In genomic region chr5:115866296-115866695, GRCm38 (mm10) we compare ENCODE assay signal across 12 mouse cellular contexts. TPM values are rescaled to one million over a fixed set of nuclear protein-coding genes. Genes with fewer than 3 reads are reported as not detected.
DNase-seq lines count a peak whose midpoint lies in the region; ATAC-seq and TF ChIP-seq lines count a peak whose summit lies in the region.
"Had no signal": no experiment of that assay in that cellular context is flagged by ENCODE, and none has a peak within 500 bp of the region (broad histone marks: within the 10 kb centered on the region; RNA-seq: fewer than 3 reads in every experiment).

No protein-coding gene starts in this region.

- no peaks in the 10 kb centered on the region for H3K9me3 ChIP-seq in lung, embryonic 15.5 days

- H3K9ac ChIP-seq in heart, adult 2 months (ENCODE audit: low read depth, low read length): no peak overlapping the region
- H3K9ac ChIP-seq in lung, embryonic 15.5 days: no peak overlapping the region

- peak overlapping the region; percentile 52 for H3K27ac ChIP-seq in heart, adult 2 months
- H3K27ac ChIP-seq in lung, embryonic 15.5 days: peak overlapping the region; percentile 15; the same call in 1 of the 2 replicates
- H3K27ac ChIP-seq: layer of hippocampus, adult 2 months had no signal

- H3K27me3 ChIP-seq in heart, adult 2 months (ENCODE audit: control insufficient read depth, insufficient read depth, low read length): no peaks in the 10 kb centered on the region
- H3K27me3 ChIP-seq in lung, embryonic 15.5 days: no peaks in the 10 kb centered on the region

- H3K4me1 ChIP-seq in heart, adult 2 months (ENCODE audit: control insufficient read depth, insufficient read depth, low read length): peaks cover 6% of the 10 kb centered on the region
- no peaks in the 10 kb centered on the region for H3K4me1 ChIP-seq in lung, embryonic 15.5 days

- DNase-seq in heart, adult 11 months: peak; percentile 95
- DNase-seq in heart, postnatal 25 days (ENCODE audit: low spot score): no peak
- DNase-seq in heart, adult 2 months: peak in 1 of 2 experiments; percentile 35
- peak; percentile 22 to 39 for DNase-seq in heart, postnatal 10 days
- no peak for DNase-seq in cerebellum, adult 9-10 months
- DNase-seq in thymus, postnatal 0 days (ENCODE audit: low spot score): no peak
- DNase-seq: cerebellum, adult 11 months; left cerebral cortex, postnatal 4 days; right cerebral cortex, postnatal 14 days had no signal

- no peaks in the 10 kb centered on the region for H3K79me2 ChIP-seq in heart, adult 2 months (replicated peaks; ENCODE audit: control insufficient read depth, insufficient read depth, low read length)

- ATAC-seq in lung, embryonic 15.5 days (ENCODE audit: borderline replicate concordance, extremely low read depth, low FRiP score, low TSS enrichment): no peak
- no peak for ATAC-seq in erythroblast, adult 5-6 weeks (replicated peaks; ENCODE audit: low FRiP score, poor library complexity, severe bottlenecking)

- TF ChIP-seq POLR2A in heart, adult 2 months (IDR thresholded peaks at IDR 0.05; ENCODE audit: insufficient read depth, low read depth, low read length): no peak

- TF ChIP-seq CTCF in heart, adult 2 months (IDR thresholded peaks at IDR 0.05): no peak

- intact Hi-C loops in heart, postnatal 25 days (cut with DNase I): no loop called here
- intact Hi-C loops in heart, adult 2 months (cut with DNase I): no loop called here
- intact Hi-C loops in heart, postnatal 10 days (cut with DNase I): no loop called here

- H3K36me3 ChIP-seq in heart, adult 2 months (ENCODE audit: control insufficient read depth, insufficient read depth, low read length): no peaks in the 10 kb centered on the region
- peaks cover 30% of the 10 kb centered on the region; the same call in 1 of the 2 replicates for H3K36me3 ChIP-seq in lung, embryonic 15.5 days

- TF ChIP-seq EP300 in heart, adult 2 months (IDR thresholded peaks at IDR 0.05; ENCODE audit: insufficient read depth, low read depth, low read length): no peak

- WGBS in heart, adult 2 months: 25% methylated on average over 11 of the region's 11 CpGs
- WGBS in lung, embryonic 15.5 days: 38% methylated on average over 11 of the region's 11 CpGs

- no peak overlapping the region for H3K4me3 ChIP-seq in heart, adult 2 months
- H3K4me3 ChIP-seq in lung, embryonic 15.5 days: no peak overlapping the region
- H3K4me3 ChIP-seq: layer of hippocampus, adult 2 months had no signal

- no peak overlapping the region for H3K4me2 ChIP-seq in lung, embryonic 15.5 days

RNA-seq across cellular contexts. Expression of gene Cit, which starts 21.2 kb away (rescaled TPM):
- 1 to 10 TPM; 1.4 to 2.1 TPM for total RNA-seq in heart, postnatal 25 days (2021)
- under 1 TPM; 0.73 to 0.97 TPM for total RNA-seq in heart, adult 2 months (2021)
- 0.74 and 0.88 TPM in 2 replicates for polyA plus RNA-seq in heart, adult 2 months (2012; rRNA removed)
- total RNA-seq in heart, postnatal 10 days (2021): 1 to 10 TPM; 9.6 to 9.8 TPM
- 41.5 and 47.4 TPM in 2 replicates for polyA plus RNA-seq in lung, embryonic 15.5 days (2015; fragmentation: Nextera tagmentation; extraction: Ambion mirVana)
- total RNA-seq in erythroblast, adult 5-6 weeks (2015; ENCODE audit: low replicate concordance): 56.9 and 61.2 TPM in 2 replicates
- total RNA-seq in erythroblast, adult 5-6 weeks (2017; ENCODE audit: low replicate concordance): 170 and 204 TPM in 2 replicates
- polyA plus RNA-seq in thymus, postnatal 0 days (2015; fragmentation: Nextera tagmentation; extraction: Ambion mirVana): 16.4 and 19.9 TPM in 2 replicates

Comparison
In these comparisons a context has a peak if more than half of its experiments do, and no peak if none do; other contexts are left out.
1. DNase-seq: peak in heart, adult 11 months (single experiment) and heart, postnatal 10 days (2 of 2); none in heart, postnatal 25 days (single experiment), cerebellum, adult 9-10 months (single experiment) and thymus, postnatal 0 days (single experiment).
2. RNA of gene Cit, which starts 21.2 kb away (total RNA-seq): 56.9 to 204 TPM in erythroblast, adult 5-6 weeks; 9.6 to 9.8 TPM in heart, postnatal 10 days, 1.4 to 2.1 TPM in heart, postnatal 25 days and 0.73 to 0.97 TPM in heart, adult 2 months; every median in the first group is over 4 times any median in the second.